Mouse (Mus musculus): Measurements from ENCODE around the gene Ccser1.

The Ccser1 gene

GRCm38 (mm10) chr6:61567551-61567950, 387.4 kb downstream of the Ccser1 start:
- TF ChIP-seq GATA4 (IDR thresholded peaks at IDR 0.05; ENCODE audit: insufficient replicate concordance, low read length), result no peak

GRCm38 (mm10) chr6:61567967-61568366, 387.8 kb downstream of the Ccser1 start:
- no peak for TF ChIP-seq GATA4 (IDR thresholded peaks at IDR 0.05; ENCODE audit: insufficient replicate concordance, low read length)

- TF ChIP-seq GATA4 (IDR thresholded peaks at IDR 0.05; ENCODE audit: insufficient replicate concordance, low read length), result no peak
Observed at GRCm38 (mm10) chr6:61581696-61582095, 401.6 kb downstream of the Ccser1 start.

GRCm38 (mm10) chr6:61588999-61589398, 408.9 kb downstream of the Ccser1 start:
- TF ChIP-seq GATA4 (IDR thresholded peaks at IDR 0.05; ENCODE audit: insufficient replicate concordance, low read length), result no peak

- TF ChIP-seq GATA4 (IDR thresholded peaks at IDR 0.05; ENCODE audit: insufficient replicate concordance, low read length), result no peak
Observed at GRCm38 (mm10) chr6:61601911-61602310, 421.8 kb downstream of the Ccser1 start.

- TF ChIP-seq GATA4 (IDR thresholded peaks at IDR 0.05; ENCODE audit: insufficient replicate concordance, low read length), result no peak
Observed at GRCm38 (mm10) chr6:61614920-61615319, 434.8 kb downstream of the Ccser1 start.

GRCm38 (mm10) chr6:61621707-61622106, 441.6 kb downstream of the Ccser1 start:
- TF ChIP-seq GATA4 (IDR thresholded peaks at IDR 0.05; ENCODE audit: insufficient replicate concordance, low read length), result no peak

- no peak for TF ChIP-seq GATA4 (IDR thresholded peaks at IDR 0.05; ENCODE audit: insufficient replicate concordance, low read length)
Observed at GRCm38 (mm10) chr6:61661414-61661813, 481.3 kb downstream of the Ccser1 start.

GRCm38 (mm10) chr6:61664572-61664971, 484.4 kb downstream of the Ccser1 start:
- TF ChIP-seq GATA4 (IDR thresholded peaks at IDR 0.05; ENCODE audit: insufficient replicate concordance, low read length), result no peak

GRCm38 (mm10) chr6:61687002-61687401, 506.9 kb downstream of the Ccser1 start:
- no peak for TF ChIP-seq GATA4 (IDR thresholded peaks at IDR 0.05; ENCODE audit: insufficient replicate concordance, low read length)

- no peak for TF ChIP-seq GATA4 (IDR thresholded peaks at IDR 0.05; ENCODE audit: insufficient replicate concordance, low read length)
Observed at GRCm38 (mm10) chr6:61703003-61703402, 522.9 kb downstream of the Ccser1 start.

- no peak for TF ChIP-seq GATA4 (IDR thresholded peaks at IDR 0.05; ENCODE audit: insufficient replicate concordance, low read length)
Observed at GRCm38 (mm10) chr6:61721220-61721619, 541.1 kb downstream of the Ccser1 start.

GRCm38 (mm10) chr6:61729065-61729464, 548.9 kb downstream of the Ccser1 start:
- no peak for TF ChIP-seq GATA4 (IDR thresholded peaks at IDR 0.05; ENCODE audit: insufficient replicate concordance, low read length)

- no peak for TF ChIP-seq GATA4 (IDR thresholded peaks at IDR 0.05; ENCODE audit: insufficient replicate concordance, low read length)
Observed at GRCm38 (mm10) chr6:61730088-61730880, 550.2 kb downstream of the Ccser1 start.

GRCm38 (mm10) chr6:61746346-61746745, 566.2 kb downstream of the Ccser1 start:
- no peak for TF ChIP-seq GATA4 (IDR thresholded peaks at IDR 0.05; ENCODE audit: insufficient replicate concordance, low read length)

GRCm38 (mm10) chr6:61762135-61762534, 582.0 kb downstream of the Ccser1 start:
- TF ChIP-seq GATA4 (IDR thresholded peaks at IDR 0.05; ENCODE audit: insufficient replicate concordance, low read length), result no peak

GRCm38 (mm10) chr6:61763379-61763778, 583.3 kb downstream of the Ccser1 start:
- no peak for TF ChIP-seq GATA4 (IDR thresholded peaks at IDR 0.05; ENCODE audit: insufficient replicate concordance, low read length)
